Mouse (Mus musculus) left cerebral cortex, adult 8-10 months (tissue): Measurements from ENCODE around the gene Cdk5rap2. TPM values are rescaled to one million over a fixed set of nuclear protein-coding genes. Genes with fewer than 3 reads are reported as not detected.

Experiments
- total RNA-seq, 4 experiments: library from RNA; stranded (reverse); gene quantifications; 2 replicates each; pipeline ENCODE4 v1.2.4; 2022

The Cdk5rap2 gene
- total RNA-seq, 4 experiments from 2014 or later, result 8.0 to 12.0 (median 11.0) TPM

Other genes with a start within 250 kb of the Cdk5rap2 start
- 100 to 1,000 TPM in 1 of 4 experiments, 10 to 100 TPM in 3; 90.3 to 101 (median 98.0) TPM for gene Megf9, start 124.6 kb upstream of the Cdk5rap2 start, total RNA-seq